Mouse (Mus musculus): ENCODE measurements around the gene Ctdspl. TPM values are rescaled to one million over a fixed set of nuclear protein-coding genes. Genes with fewer than 3 reads are reported as not detected.

Gene Ctdspl
- total RNA-seq, 1 experiment = 2.9 TPM

GRCm38 (mm10) chr9:119071786-119072185 lies 145.5 kb downstream of the Ctdspl start:
- H3K27ac ChIP-seq (ENCODE audit: insufficient read depth, low read depth, low read length, poor library complexity, severe bottlenecking) = no peak overlapping the region
- DNase-seq (ENCODE audit: low read depth, low spot score) = no peak
- in situ Hi-C loops (cut with MboI; ENCODE audit: low sequenced_read_pairs in 2 of 2, unreplicated experiment in 2 of 2) = loop anchor here in 1 of 2 experiments (10.0 kb wide), 1 partner anchor 157 kb away; no protein-coding TSS in a partner anchor
- no peak overlapping the region for H3K9ac ChIP-seq (ENCODE audit: insufficient read depth, low read depth, low read length, poor library complexity, severe bottlenecking)
- no peak for TF ChIP-seq ZC3H11A (IDR thresholded peaks at IDR 0.05; ENCODE audit: borderline replicate concordance, low read depth, low read length)
- peaks cover 7% of the 10 kb centered on the region; the same call in 1 of the 2 replicates for H3K36me3 ChIP-seq (ENCODE audit: control insufficient read depth, insufficient read depth, low read length, poor library complexity, severe bottlenecking)
- H3K9me3 ChIP-seq (ENCODE audit: control insufficient read depth, insufficient read depth, low read depth, low read length) = no peaks in the 10 kb centered on the region
- no peak overlapping the region for H3K4me3 ChIP-seq (ENCODE audit: insufficient read depth in 1 of 2, low read depth in 1 of 2, low read length in 2 of 2, poor library complexity in 1 of 2, severe bottlenecking in 1 of 2)
- H3K4me1 ChIP-seq (ENCODE audit: control insufficient read depth in 2 of 2, insufficient read depth in 2 of 2, low read length in 2 of 2, poor library complexity in 1 of 2) = peaks cover 1 to 14% of the 10 kb centered on the region in 2 experiments; a peak in 2 of 4 replicates

- no peak for TF ChIP-seq ZC3H11A (IDR thresholded peaks at IDR 0.05; ENCODE audit: borderline replicate concordance, low read depth, low read length)
- no peak for TF ChIP-seq HCFC1 (IDR thresholded peaks at IDR 0.05; ENCODE audit: borderline replicate concordance, insufficient read depth, low read length)
- no peak for TF ChIP-seq ZNF384 (IDR thresholded peaks at IDR 0.05; ENCODE audit: low read depth, low read length)
- TF ChIP-seq CHD2 (IDR thresholded peaks at IDR 0.05; ENCODE audit: low read depth, low read length) = no peak
- no peak for TF ChIP-seq MAFK (IDR thresholded peaks at IDR 0.05; ENCODE audit: insufficient read depth, low read depth, low read length)
- Histone ChIP-seq H3K36me3 (ENCODE audit: control insufficient read depth, insufficient read depth, low read length, poor library complexity, severe bottlenecking) (peaks cover 7% of the 10 kb centered on the region; the same call in 1 of the 2 replicates), H3K9me3 (ENCODE audit: control insufficient read depth, insufficient read depth, low read depth, low read length) (no peaks in the 10 kb centered on the region), H3K4me3 (ENCODE audit: insufficient read depth in 1 of 2, low read depth in 1 of 2, low read length in 2 of 2, poor library complexity in 1 of 2, severe bottlenecking in 1 of 2) (no peak overlapping the region), H3K27ac (ENCODE audit: insufficient read depth, low read depth, low read length, poor library complexity, severe bottlenecking) (no peak overlapping the region), H3K4me1 (ENCODE audit: control insufficient read depth in 2 of 2, insufficient read depth in 2 of 2, low read length in 2 of 2, poor library complexity in 1 of 2) (peaks cover 1 to 14% of the 10 kb centered on the region in 2 experiments; a peak in 2 of 4 replicates), H3K9ac (ENCODE audit: insufficient read depth, low read depth, low read length, poor library complexity, severe bottlenecking) (no peak overlapping the region)
- in situ Hi-C loops (cut with MboI; ENCODE audit: low sequenced_read_pairs in 2 of 2, unreplicated experiment in 2 of 2) = loop anchor here in 1 of 2 experiments (10.0 kb wide), 1 partner anchor 159 kb away; no protein-coding TSS in a partner anchor
- no peak for DNase-seq (ENCODE audit: low read depth, low spot score)
Measured at GRCm38 (mm10) chr9:119073184-119073895, 147.1 kb downstream of the Ctdspl start.

GRCm38 (mm10) chr9:119075685-119076084 lies 149.4 kb downstream of the Ctdspl start:
- no peak overlapping the region for H3K4me3 ChIP-seq (ENCODE audit: insufficient read depth in 1 of 2, low read depth in 1 of 2, low read length in 2 of 2, poor library complexity in 1 of 2, severe bottlenecking in 1 of 2)
- DNase-seq (ENCODE audit: low read depth, low spot score) = no peak
- peaks cover 9% of the 10 kb centered on the region; the same call in 1 of the 2 replicates for H3K36me3 ChIP-seq (ENCODE audit: control insufficient read depth, insufficient read depth, low read length, poor library complexity, severe bottlenecking)
- in situ Hi-C loops (cut with MboI; ENCODE audit: low sequenced_read_pairs in 2 of 2, unreplicated experiment in 2 of 2) = loop anchor here in 1 of 2 experiments (10.0 kb wide), 1 partner anchor 161 kb away; no protein-coding TSS in a partner anchor
- H3K27ac ChIP-seq (ENCODE audit: insufficient read depth, low read depth, low read length, poor library complexity, severe bottlenecking) = no peak overlapping the region
- no peak for TF ChIP-seq MAFK (IDR thresholded peaks at IDR 0.05; ENCODE audit: insufficient read depth, low read depth, low read length)
- no peak for TF ChIP-seq CHD2 (IDR thresholded peaks at IDR 0.05; ENCODE audit: low read depth, low read length)
- TF ChIP-seq ZC3H11A (IDR thresholded peaks at IDR 0.05; ENCODE audit: borderline replicate concordance, low read depth, low read length) = no peak
- TF ChIP-seq ZNF384 (IDR thresholded peaks at IDR 0.05; ENCODE audit: low read depth, low read length) = no peak
- no peak for TF ChIP-seq HCFC1 (IDR thresholded peaks at IDR 0.05; ENCODE audit: borderline replicate concordance, insufficient read depth, low read length)
- peaks cover 8 to 24% of the 10 kb centered on the region in 2 experiments for H3K4me1 ChIP-seq (ENCODE audit: control insufficient read depth in 2 of 2, insufficient read depth in 2 of 2, low read length in 2 of 2, poor library complexity in 1 of 2)
- H3K9me3 ChIP-seq (ENCODE audit: control insufficient read depth, insufficient read depth, low read depth, low read length) = no peaks in the 10 kb centered on the region
- no peak overlapping the region for H3K9ac ChIP-seq (ENCODE audit: insufficient read depth, low read depth, low read length, poor library complexity, severe bottlenecking)

GRCm38 (mm10) chr9:119080040-119080675 lies 153.9 kb downstream of the Ctdspl start:
- in situ Hi-C loops (cut with MboI; ENCODE audit: low sequenced_read_pairs in 2 of 2, unreplicated experiment in 2 of 2) = no loop called here

More at GRCm38 (mm10) chr9:119080040-119080675, 153.9 kb downstream of the Ctdspl start:
- H3K4me1 ChIP-seq (ENCODE audit: control insufficient read depth in 2 of 2, insufficient read depth in 2 of 2, low read length in 2 of 2, poor library complexity in 1 of 2) = peaks cover 16 to 53% of the 10 kb centered on the region in 2 experiments
- H3K4me3 ChIP-seq (ENCODE audit: insufficient read depth in 1 of 2, low read depth in 1 of 2, low read length in 2 of 2, poor library complexity in 1 of 2, severe bottlenecking in 1 of 2) = no peak overlapping the region
- no peak for DNase-seq (ENCODE audit: low read depth, low spot score)
- no peaks in the 10 kb centered on the region for H3K9me3 ChIP-seq (ENCODE audit: control insufficient read depth, insufficient read depth, low read depth, low read length)
- TF ChIP-seq ZNF384 (IDR thresholded peaks at IDR 0.05; ENCODE audit: low read depth, low read length) (no peak), CHD2 (IDR thresholded peaks at IDR 0.05; ENCODE audit: low read depth, low read length) (no peak), ZC3H11A (IDR thresholded peaks at IDR 0.05; ENCODE audit: borderline replicate concordance, low read depth, low read length) (no peak), HCFC1 (IDR thresholded peaks at IDR 0.05; ENCODE audit: borderline replicate concordance, insufficient read depth, low read length) (no peak), MAFK (IDR thresholded peaks at IDR 0.05; ENCODE audit: insufficient read depth, low read depth, low read length) (no peak)
- H3K36me3 ChIP-seq (ENCODE audit: control insufficient read depth, insufficient read depth, low read length, poor library complexity, severe bottlenecking) = peaks cover 2% of the 10 kb centered on the region; the same call in 1 of the 2 replicates
- no peak overlapping the region for H3K27ac ChIP-seq (ENCODE audit: insufficient read depth, low read depth, low read length, poor library complexity, severe bottlenecking)
- no peak overlapping the region for H3K9ac ChIP-seq (ENCODE audit: insufficient read depth, low read depth, low read length, poor library complexity, severe bottlenecking)
